Mouse (Mus musculus): Measurements from ENCODE around the gene Gm5089. TPM values are rescaled to one million over a fixed set of nuclear protein-coding genes. Genes with fewer than 3 reads are reported as not detected.

The Gm5089 gene
- 1.6 and 2.1 TPM in 2 replicates for polyA plus RNA-seq (2016; fragmentation: Nextera tagmentation; extraction: Ambion mirVana)

- under 1% methylated on average over 59 of the region's 59 CpGs for WGBS
- Histone ChIP-seq H3K27ac (peak within 1 kb of the TSS; percentile 89), H3K4me1 (peaks cover 61% of the 10 kb centered on the region), H3K4me3 (replicated peaks) (peak within 1 kb of the TSS; percentile 50), H3K4me2 (peak within 1 kb of the TSS; percentile 76), H3K36me3 (replicated peaks) (no peaks in the 10 kb centered on the region), H3K27me3 (peaks cover 67% of the 10 kb centered on the region), H3K9me3 (no peaks in the 10 kb centered on the region), H3K9ac (peak within 1 kb of the TSS; percentile 70)
- peak; percentile 49 for ATAC-seq (ENCODE audit: low FRiP score)
Observed at GRCm38 (mm10) chr14:122450496-122451382, at the start of gene Gm5089. TSS of gene Gm5089 (minus strand) at chr14:122451115.

DNA sequence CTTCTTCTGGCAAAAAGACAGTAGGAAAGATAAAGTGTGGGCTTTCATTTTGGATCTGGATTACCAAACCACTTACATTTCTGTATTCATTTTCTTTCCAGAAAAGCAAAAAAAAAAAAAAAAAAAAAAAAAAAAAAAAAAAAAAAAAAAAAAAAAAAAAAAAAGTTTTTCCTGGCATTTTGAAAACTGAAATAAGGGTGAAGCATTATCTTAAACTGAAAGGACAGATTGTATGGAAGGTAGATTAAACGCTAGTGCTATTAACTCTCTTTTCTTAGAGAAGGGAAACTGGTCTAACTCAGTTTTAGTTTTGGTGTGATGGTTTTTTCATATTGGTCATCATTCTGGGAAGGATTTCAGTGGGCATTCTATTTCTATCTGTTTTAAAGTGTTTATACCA is 41.1 kb upstream of the Gm5089 start:
- H3K4me3 ChIP-seq (replicated peaks) = no peak overlapping the region
- H3K27me3 ChIP-seq = peaks cover 37% of the 10 kb centered on the region
- no peak overlapping the region for H3K9ac ChIP-seq
- 66% methylated on average over 1 of the region's 1 CpGs for WGBS
- peaks cover 17% of the 10 kb centered on the region for H3K4me1 ChIP-seq
- ATAC-seq (ENCODE audit: low FRiP score) = no peak
- no peak overlapping the region for H3K27ac ChIP-seq
- H3K36me3 ChIP-seq (replicated peaks) = no peaks in the 10 kb centered on the region
- H3K4me2 ChIP-seq = no peak overlapping the region
- 0 out of 2 replicates have a peak, but pooled peaks cover 7% of the 10 kb centered on the region for H3K9me3 ChIP-seq

GRCm38 (mm10) chr14:122491521-122491920 is 40.6 kb upstream of the Gm5089 start:
- H3K36me3 ChIP-seq (replicated peaks) = no peaks in the 10 kb centered on the region
- no peak overlapping the region for H3K4me2 ChIP-seq
- H3K4me1 ChIP-seq = peaks cover 17% of the 10 kb centered on the region
- H3K9ac ChIP-seq = no peak overlapping the region
- ATAC-seq (ENCODE audit: low FRiP score) = no peak
- WGBS = 55% methylated on average over 6 of the region's 6 CpGs
- no peak overlapping the region for H3K4me3 ChIP-seq (replicated peaks)
- H3K27me3 ChIP-seq = peaks cover 37% of the 10 kb centered on the region
- no peak overlapping the region for H3K27ac ChIP-seq
- 0 out of 2 replicates have a peak, but pooled peaks cover 7% of the 10 kb centered on the region for H3K9me3 ChIP-seq

- 1% methylated on average over 51 of the region's 51 CpGs for WGBS
- H3K27me3 ChIP-seq = peaks cover 40% of the 10 kb centered on the region
- H3K4me1 ChIP-seq = peaks cover 19% of the 10 kb centered on the region
- 0 out of 2 replicates have a peak, but pooled peaks cover 7% of the 10 kb centered on the region for H3K9me3 ChIP-seq
- H3K9ac ChIP-seq = peak within 1 kb of the TSS; percentile 55
- peak; percentile 70 for ATAC-seq (ENCODE audit: low FRiP score)
- peak within 1 kb of the TSS; percentile 77 for H3K27ac ChIP-seq
- H3K4me3 ChIP-seq (replicated peaks) = peak within 1 kb of the TSS; percentile 38
- H3K36me3 ChIP-seq (replicated peaks) = no peaks in the 10 kb centered on the region
- peak within 1 kb of the TSS; percentile 60 for H3K4me2 ChIP-seq
Observed at GRCm38 (mm10) chr14:122490441-122491328, 39.8 kb upstream of the Gm5089 start, which contains the start of gene Gm10837. TSS of gene Gm10837 (plus strand) at chr14:122490586.

DNA sequence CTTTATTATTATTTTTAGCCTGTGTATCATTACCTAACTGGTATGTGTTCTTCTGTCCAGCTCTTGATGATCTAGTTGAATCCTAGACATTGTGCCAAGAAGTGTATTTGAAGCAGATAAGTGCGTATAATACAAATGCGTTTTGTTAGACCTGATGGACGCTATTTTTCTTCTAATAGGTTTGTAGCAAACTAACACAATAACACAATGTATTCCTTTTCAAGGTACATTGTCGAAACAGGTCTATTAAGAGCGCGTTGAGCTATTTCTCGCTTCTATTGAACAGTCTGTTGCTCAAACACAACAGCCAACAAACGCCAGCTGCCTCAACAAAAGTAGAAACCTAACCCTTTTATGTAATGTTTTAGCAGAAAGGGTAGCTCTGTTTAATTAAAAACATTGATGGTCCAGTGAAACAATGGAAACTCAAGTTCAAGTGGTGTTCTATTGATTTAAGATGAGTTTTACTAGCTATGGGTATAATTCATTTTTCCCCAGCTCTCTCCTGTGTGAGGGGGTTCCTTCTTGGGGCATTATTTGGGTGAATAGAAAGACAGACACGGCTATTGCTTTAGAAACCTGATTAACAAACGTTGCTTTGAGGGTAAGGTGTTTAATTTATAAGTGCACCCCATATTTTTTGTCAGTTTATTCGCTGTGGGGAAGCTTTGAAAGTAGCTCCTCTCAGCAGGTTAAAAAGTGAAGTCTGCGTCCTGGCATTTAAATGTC is 38.9 kb upstream of the Gm5089 start:
- under 1% methylated on average over 12 of the region's 12 CpGs for WGBS
- Histone ChIP-seq H3K9me3 (0 out of 2 replicates have a peak, but pooled peaks cover 4% of the 10 kb centered on the region), H3K4me1 (peaks cover 27% of the 10 kb centered on the region), H3K9ac (peak overlapping the region; percentile 55; the same call in 1 of the 2 replicates), H3K36me3 (replicated peaks) (no peaks in the 10 kb centered on the region), H3K4me2 (peak overlapping the region; percentile 60), H3K4me3 (replicated peaks) (peak overlapping the region; percentile 38), H3K27me3 (peaks cover 47% of the 10 kb centered on the region), H3K27ac (peak overlapping the region; percentile 77)
- 0 out of 2 replicates have a peak, but pooled peaks have one; percentile 18 for ATAC-seq (ENCODE audit: low FRiP score)

DNA sequence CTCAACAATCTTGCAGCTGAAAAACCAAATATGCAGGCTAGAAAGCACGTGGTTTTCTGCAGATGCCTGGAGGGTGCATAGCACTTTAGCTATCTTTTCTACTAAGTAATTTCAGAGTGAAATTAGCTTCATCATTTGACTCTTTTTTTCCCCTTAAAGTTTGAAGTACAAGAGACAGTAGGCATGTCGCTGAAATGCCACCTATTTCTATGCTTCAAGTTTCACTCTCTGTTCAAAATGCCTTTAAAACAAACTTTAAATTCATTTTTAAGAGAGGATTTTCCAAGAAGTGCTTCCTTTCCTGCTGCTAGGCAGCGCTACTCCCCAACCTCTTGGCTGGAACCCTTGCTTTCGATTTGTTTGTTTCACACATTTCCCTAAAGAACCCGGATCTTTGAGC is 38.1 kb upstream of the Gm5089 start:
- H3K4me1 ChIP-seq = peaks cover 34% of the 10 kb centered on the region
- no peak for ATAC-seq (ENCODE audit: low FRiP score)
- no peaks in the 10 kb centered on the region for H3K36me3 ChIP-seq (replicated peaks)
- H3K27me3 ChIP-seq = peaks cover 55% of the 10 kb centered on the region
- no peak overlapping the region for H3K27ac ChIP-seq
- peak overlapping the region; percentile 60 for H3K4me2 ChIP-seq
- H3K9ac ChIP-seq = peak overlapping the region; percentile 33; the same call in 1 of the 2 replicates
- 2% methylated on average over 5 of the region's 5 CpGs for WGBS
- H3K9me3 ChIP-seq = no peaks in the 10 kb centered on the region
- H3K4me3 ChIP-seq (replicated peaks) = peak overlapping the region; percentile 20; the same call in 1 of the 2 replicates

- Histone ChIP-seq H3K4me3 (replicated peaks) (no peak overlapping the region), H3K9me3 (no peaks in the 10 kb centered on the region), H3K36me3 (replicated peaks) (no peaks in the 10 kb centered on the region), H3K4me2 (0 out of 2 replicates have a peak overlapping the region, but pooled peaks have one; percentile 15), H3K27ac (no peak overlapping the region), H3K9ac (no peak overlapping the region), H3K27me3 (peaks cover 60% of the 10 kb centered on the region), H3K4me1 (peaks cover 48% of the 10 kb centered on the region)
- WGBS = 5% methylated on average over 5 of the region's 5 CpGs
- no peak for ATAC-seq (ENCODE audit: low FRiP score)
Observed at GRCm38 (mm10) chr14:122487366-122487765, 36.5 kb upstream of the Gm5089 start.

DNA sequence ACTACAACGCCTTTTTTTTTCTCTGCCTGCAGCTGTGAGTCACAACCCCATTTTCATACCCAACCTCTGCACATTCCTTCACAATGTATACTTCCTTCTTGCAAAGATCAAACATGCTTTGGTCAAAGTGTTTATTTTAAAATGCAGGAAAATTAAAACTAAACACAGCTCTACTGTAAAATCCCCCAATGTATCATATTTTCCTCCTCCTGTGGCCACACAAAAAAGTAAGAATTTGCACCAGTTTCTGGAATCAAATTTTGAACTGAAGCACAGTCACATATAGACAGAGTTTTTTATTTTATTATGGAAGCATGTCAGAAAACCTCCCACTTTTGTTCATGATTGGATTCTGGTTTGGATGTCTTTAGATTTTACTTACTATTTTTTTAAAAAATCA is 35.7 kb upstream of the Gm5089 start:
- 9% methylated on average over 1 of the region's 1 CpGs for WGBS
- ATAC-seq (ENCODE audit: low FRiP score) = no peak

DNA sequence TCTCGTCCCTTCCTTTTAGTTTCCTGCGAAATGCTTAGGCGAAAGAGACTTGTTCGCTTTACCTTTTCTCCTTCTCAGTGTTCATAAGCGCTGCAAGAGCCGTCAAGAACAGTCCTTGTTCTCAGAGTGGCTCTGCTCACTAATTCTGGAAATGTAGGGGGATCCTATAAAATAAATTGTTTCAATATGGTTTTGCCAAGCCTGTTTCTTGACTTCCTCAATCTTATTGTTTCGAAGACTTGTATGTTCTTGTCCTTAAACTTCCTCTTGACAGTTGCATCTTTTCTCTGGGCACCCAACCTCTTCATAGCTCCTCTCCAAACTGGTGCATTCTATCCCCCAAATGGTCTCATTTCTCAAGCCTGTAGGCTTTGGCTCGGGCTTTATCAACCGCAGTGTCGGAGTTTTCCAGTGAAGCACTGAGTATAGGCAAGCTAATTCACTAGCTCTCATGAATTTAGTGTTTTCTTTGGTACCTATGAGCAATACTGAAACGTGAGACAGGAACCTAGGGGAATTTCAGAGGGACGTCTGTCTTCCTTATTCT is 34.8 kb upstream of the Gm5089 start:
- H3K27ac ChIP-seq = peak overlapping the region; percentile 73
- peak overlapping the region; percentile 63 for H3K4me2 ChIP-seq
- H3K36me3 ChIP-seq (replicated peaks) = no peaks in the 10 kb centered on the region
- peak overlapping the region; percentile 24 for H3K4me3 ChIP-seq (replicated peaks)
- peaks cover 64% of the 10 kb centered on the region for H3K27me3 ChIP-seq
- peaks cover 62% of the 10 kb centered on the region for H3K4me1 ChIP-seq
- no peak for ATAC-seq (ENCODE audit: low FRiP score)
- H3K9me3 ChIP-seq = no peaks in the 10 kb centered on the region
- H3K9ac ChIP-seq = peak overlapping the region; percentile 38; the same call in 1 of the 2 replicates
- 4% methylated on average over 12 of the region's 12 CpGs for WGBS

More for the DNA sequence above, 35.7 kb upstream of the Gm5089 start:
- Histone ChIP-seq H3K4me3 (replicated peaks) (no peak overlapping the region), H3K27ac (no peak overlapping the region), H3K4me2 (no peak overlapping the region), H3K4me1 (peaks cover 55% of the 10 kb centered on the region), H3K9me3 (no peaks in the 10 kb centered on the region), H3K36me3 (replicated peaks) (no peaks in the 10 kb centered on the region), H3K9ac (no peak overlapping the region), H3K27me3 (peaks cover 65% of the 10 kb centered on the region)

- WGBS = 2% methylated on average over 24 of the region's 24 CpGs
- H3K4me2 ChIP-seq = peak overlapping the region; percentile 63
- 0 out of 2 replicates have a peak, but pooled peaks have one; percentile 24 for ATAC-seq (ENCODE audit: low FRiP score)
- H3K9ac ChIP-seq = peak overlapping the region; percentile 38; the same call in 1 of the 2 replicates
- H3K27ac ChIP-seq = peak overlapping the region; percentile 73
- H3K27me3 ChIP-seq = peaks cover 60% of the 10 kb centered on the region
- peaks cover 58% of the 10 kb centered on the region for H3K4me1 ChIP-seq
- no peaks in the 10 kb centered on the region for H3K9me3 ChIP-seq
- peak overlapping the region; percentile 24 for H3K4me3 ChIP-seq (replicated peaks)
- H3K36me3 ChIP-seq (replicated peaks) = no peaks in the 10 kb centered on the region
Observed at GRCm38 (mm10) chr14:122484844-122485551, 34.1 kb upstream of the Gm5089 start.

All from forebrain, embryonic 12.5 days (tissue).